Mouse (Mus musculus) ovary, adult 10 weeks (tissue): Measurements from ENCODE around the gene Tnrc18. TPM values are rescaled to one million over a fixed set of nuclear protein-coding genes. Genes with fewer than 3 reads are reported as not detected.

Source experiments
- polyA plus RNA-seq: library from polyadenylated mRNA; stranded (reverse); fragments of 350-450 nt; fragmentation: Illumina TruSeq; extraction: RNeasy Lipid Tissue Mini Kit (QIAGEN cat#74804); gene quantifications from one replicate; pipeline ENCODE4 v1.2.3, GENCODE M21; 2014

Tnrc18 gene
- polyA plus RNA-seq = 1.3 TPM

DNA sequence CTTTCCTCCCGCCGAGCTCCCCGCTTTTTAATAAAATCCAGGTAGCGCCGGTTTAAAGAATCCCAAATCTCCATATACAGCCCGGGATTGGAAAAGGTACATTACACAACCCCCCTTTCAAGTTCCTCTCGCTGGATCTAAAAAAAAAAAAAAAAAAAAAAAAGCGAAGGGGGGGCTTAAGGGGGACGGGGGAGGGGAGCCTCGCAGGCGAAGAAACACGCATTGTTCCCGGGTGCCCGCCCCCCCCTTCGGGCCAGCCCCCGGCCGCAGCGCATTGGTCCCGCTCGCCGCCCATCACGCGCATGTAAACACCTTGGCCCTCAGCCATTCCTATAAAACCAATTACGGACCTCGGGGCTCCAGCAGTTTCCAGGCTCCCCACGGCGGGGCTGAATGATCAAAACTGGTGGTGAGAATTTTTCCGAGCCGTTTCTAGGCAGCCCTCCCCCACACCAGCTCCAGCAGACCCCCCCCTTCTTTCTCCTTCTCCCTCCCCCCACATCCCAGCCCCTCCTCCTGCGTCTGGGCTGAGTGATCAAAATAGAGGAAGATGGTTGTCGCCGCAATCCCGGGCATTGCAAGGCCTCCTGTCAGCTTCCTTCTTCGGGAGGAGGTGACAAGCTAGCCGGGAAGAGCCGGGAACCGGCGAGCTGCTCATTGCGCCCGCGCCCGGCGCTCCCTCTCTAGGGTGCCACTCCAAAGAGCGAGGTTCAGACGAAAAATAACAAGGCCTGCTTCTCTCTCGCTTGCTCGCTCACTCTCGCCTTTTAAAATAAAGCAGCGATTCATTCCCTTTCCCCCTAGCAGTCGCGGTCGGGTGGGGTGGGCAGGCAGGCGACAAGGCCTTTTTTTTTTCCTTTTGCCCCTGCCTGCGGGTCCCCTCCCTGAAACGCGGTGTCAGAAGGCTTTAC, at the start of gene Tnrc18:
Gene Tnrc18 (minus strand): TSS at position 139 of the 911 bp plus-strand sequence.

DNA sequence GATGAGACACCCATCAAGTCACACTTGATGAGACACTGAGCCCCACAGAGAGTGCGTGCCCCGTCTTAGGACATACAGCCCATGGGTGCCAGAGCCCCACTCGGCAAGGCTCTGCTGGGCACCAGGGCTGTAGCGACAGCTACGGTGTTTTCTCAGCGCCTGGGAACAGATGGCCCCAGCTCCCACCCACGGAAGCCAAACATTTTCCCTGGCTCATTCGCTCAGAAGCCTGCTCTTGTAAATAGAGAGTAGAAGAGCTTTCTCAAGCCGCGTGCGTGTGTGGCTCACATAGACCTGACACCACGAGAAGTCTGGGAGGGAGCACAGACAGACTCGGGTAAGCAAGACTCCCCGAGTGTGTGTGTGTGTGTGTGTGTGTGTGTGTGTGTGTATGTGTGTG, 125.2 kb downstream of the Tnrc18 start, which contains the start of gene Slc29a4:
Gene Slc29a4 (plus strand): TSS at position 265 of the 400 bp plus-strand sequence.

Other genes with a start within 250 kb of the Tnrc18 start
- gene Mmd2, start 208.9 kb downstream of the Tnrc18 start, polyA plus RNA-seq = 21.6 TPM
- 16.8 TPM for gene Wipi2, start 190.0 kb downstream of the Tnrc18 start, polyA plus RNA-seq
- gene Slc29a4, start 125.2 kb downstream of the Tnrc18 start, polyA plus RNA-seq = 0.14 TPM
- gene Fbxl18, start 77.8 kb upstream of the Tnrc18 start, polyA plus RNA-seq = 2.3 TPM
- gene Actb, start 89.1 kb upstream of the Tnrc18 start, polyA plus RNA-seq = 3,087 TPM
- 4.0 TPM for gene Fscn1, start 142.7 kb upstream of the Tnrc18 start, polyA plus RNA-seq